Mouse (Mus musculus) ES-E14 (cell line): ENCODE results near the gene Alb. TPM values are rescaled to one million over a fixed set of nuclear protein-coding genes. Genes with fewer than 3 reads are reported as not detected.
A peak's percentile ranks its signal among the peaks of the same experiment; 100 is the strongest.

ENCODE experiments used
- DNase-seq: peaks from one replicate; pipeline ENCODE4 v3.0.0-alpha.2; 2013; ENCODE audit warnings: low read depth, low spot score
- H3K27ac ChIP-seq: 2 replicates; pipeline ENCODE4 v1.5.1; 2012; ENCODE audit warnings: low read depth, mild to moderate bottlenecking, low read length, moderate library complexity, mixed read lengths; ENCODE audit not compliant: poor library complexity, insufficient read depth, severe bottlenecking
- H3K36me3 ChIP-seq: 2 replicates; pipeline ENCODE4 v1.6.1; 2012; ENCODE audit warnings: mild to moderate bottlenecking, low read length, moderate library complexity, mixed read lengths; ENCODE audit not compliant: control insufficient read depth, poor library complexity, insufficient read depth, severe bottlenecking
- H3K4me1 ChIP-seq, 2 experiments: fragments of 150-350 bp in 1 of 2; sonication (generic) in 1 of 2; 2 replicates each; pipeline ENCODE4 v1.6.1; 2012; ENCODE audit warnings: low read length in 2 of 2, mild to moderate bottlenecking in 1 of 2, mixed read lengths in 1 of 2; ENCODE audit not compliant: control insufficient read depth in 2 of 2, insufficient read depth in 2 of 2, poor library complexity in 1 of 2
- H3K4me3 ChIP-seq, 2 experiments: fragments of 150-350 bp in 1 of 2; sonication (generic) in 1 of 2; 2 replicates each; pipeline ENCODE4 v1.5.1; 2012; ENCODE audit warnings: low read length in 2 of 2, low read depth in 1 of 2, mild to moderate bottlenecking in 1 of 2, mixed read lengths in 1 of 2; ENCODE audit not compliant: insufficient read depth in 1 of 2, poor library complexity in 1 of 2, severe bottlenecking in 1 of 2
- H3K9ac ChIP-seq: 2 replicates; pipeline ENCODE4 v1.6.1; 2012; ENCODE audit warnings: low read depth, mild to moderate bottlenecking, low read length, mixed read lengths; ENCODE audit not compliant: poor library complexity, insufficient read depth, severe bottlenecking
- H3K9me3 ChIP-seq: fragments of 150-350 bp; sonication (generic); 2 replicates; pipeline ENCODE4 v1.6.1; 2012; ENCODE audit warnings: low read depth, mild to moderate bottlenecking, low read length; ENCODE audit not compliant: control insufficient read depth, insufficient read depth
- CHD2 ChIP-seq: IDR thresholded peaks from 2 replicates; pipeline ENCODE4 v1.6.1; 2014; ENCODE audit warnings: mild to moderate bottlenecking, low read depth, low read length, inconsistent platforms
- HCFC1 ChIP-seq: IDR thresholded peaks from 2 replicates; pipeline ENCODE4 v1.6.1; 2012; ENCODE audit warnings: low read length, inconsistent platforms, borderline replicate concordance; ENCODE audit not compliant: insufficient read depth
- MAFK ChIP-seq: IDR thresholded peaks from 2 replicates; pipeline ENCODE4 v1.6.1; 2014; ENCODE audit warnings: mild to moderate bottlenecking, low read depth, low read length, inconsistent platforms; ENCODE audit not compliant: insufficient read depth
- ZC3H11A ChIP-seq: IDR thresholded peaks from 2 replicates; pipeline ENCODE4 v1.6.1; 2012; ENCODE audit warnings: low read depth, mild to moderate bottlenecking, inconsistent platforms, low read length, borderline replicate concordance
- ZNF384 ChIP-seq: IDR thresholded peaks from 2 replicates; pipeline ENCODE4 v1.6.1; 2012; ENCODE audit warnings: low read depth, low read length, inconsistent platforms
- in situ Hi-C, 2 experiments: fragments of 600-800 bp; cut with MboI; formaldehyde crosslinking; loops; one replicate each; pipeline ENCODE4 v1.15.1; 2025; ENCODE audit warnings: low sequenced_read_pairs in 2 of 2, inconsistent platforms in 1 of 2; ENCODE audit not compliant: unreplicated experiment in 2 of 2
- total RNA-seq: library from RNA; depleted of rRNA; stranded (reverse); fragments of 300-350 nt; gene quantifications from 2 replicates; pipeline ENCODE4 v1.2.3, GENCODE M21; 2012

Alb gene
- total RNA-seq, 1 experiment: not detected

GRCm38 (mm10) chr5:90452711-90453110, 8.0 kb upstream of the Alb start:
- H3K9ac ChIP-seq: no peak overlapping the region
- TF ChIP-seq ZNF384 (no peak), ZC3H11A (no peak), CHD2 (no peak)
- H3K27ac ChIP-seq: no peak overlapping the region
- H3K9me3 ChIP-seq: no peaks in the 10 kb centered on the region
- H3K36me3 ChIP-seq: no peaks in the 10 kb centered on the region
- in situ Hi-C loops: no loop called here
- DNase-seq: no peak
- no peaks in the 10 kb centered on the region for H3K4me1 ChIP-seq
- no peak overlapping the region for H3K4me3 ChIP-seq

GRCm38 (mm10) chr5:90457241-90457640, 3.5 kb upstream of the Alb start:
- H3K9ac ChIP-seq: no peak overlapping the region
- H3K36me3 ChIP-seq: no peaks in the 10 kb centered on the region
- no peaks in the 10 kb centered on the region for H3K4me1 ChIP-seq
- DNase-seq: no peak
- TF ChIP-seq CHD2: no peak
- no peak overlapping the region for H3K4me3 ChIP-seq
- no peaks in the 10 kb centered on the region for H3K9me3 ChIP-seq
- in situ Hi-C loops: no loop called here
- H3K27ac ChIP-seq: no peak overlapping the region

- DNase-seq: no peak
- in situ Hi-C loops: no loop called here
These were observed 2.0 kb upstream of the Alb start for GRCm38 (mm10) chr5:90458727-90459126.

GRCm38 (mm10) chr5:90466806-90467205, 6.1 kb downstream of the Alb start:
- in situ Hi-C loops: no loop called here
- no peak for DNase-seq
- no peak overlapping the region for H3K4me3 ChIP-seq

More at GRCm38 (mm10) chr5:90458727-90459126, 2.0 kb upstream of the Alb start:
- Histone ChIP-seq H3K36me3 (no peaks in the 10 kb centered on the region), H3K9me3 (no peaks in the 10 kb centered on the region), H3K4me1 (no peaks in the 10 kb centered on the region), H3K4me3 (no peak overlapping the region), H3K9ac (no peak overlapping the region), H3K27ac (no peak overlapping the region)
- TF ChIP-seq ZC3H11A (no peak), ZNF384 (no peak), CHD2 (no peak), HCFC1 (no peak), MAFK (no peak)

GRCm38 (mm10) chr5:90467245-90467644, 6.5 kb downstream of the Alb start:
- no peak overlapping the region for H3K9ac ChIP-seq
- DNase-seq: no peak
- peak; percentile 86 for TF ChIP-seq MAFK
- TF ChIP-seq HCFC1: no peak
- no peak for TF ChIP-seq ZNF384
- no peak for TF ChIP-seq ZC3H11A
- H3K4me3 ChIP-seq: no peak overlapping the region
- no peaks in the 10 kb centered on the region for H3K36me3 ChIP-seq
- H3K27ac ChIP-seq: no peak overlapping the region
- H3K9me3 ChIP-seq: no peaks in the 10 kb centered on the region
- no peaks in the 10 kb centered on the region for H3K4me1 ChIP-seq
- in situ Hi-C loops: no loop called here

More at GRCm38 (mm10) chr5:90466806-90467205, 6.1 kb downstream of the Alb start:
- Histone ChIP-seq H3K27ac (no peak overlapping the region), H3K9ac (no peak overlapping the region), H3K9me3 (no peaks in the 10 kb centered on the region), H3K36me3 (no peaks in the 10 kb centered on the region), H3K4me1 (no peaks in the 10 kb centered on the region)
- TF ChIP-seq ZNF384 (no peak), MAFK (no peak), CHD2 (no peak), HCFC1 (no peak), ZC3H11A (no peak)
